Mouse (Mus musculus): ENCODE data around the gene Rps15.

Rps15 gene

DNA sequence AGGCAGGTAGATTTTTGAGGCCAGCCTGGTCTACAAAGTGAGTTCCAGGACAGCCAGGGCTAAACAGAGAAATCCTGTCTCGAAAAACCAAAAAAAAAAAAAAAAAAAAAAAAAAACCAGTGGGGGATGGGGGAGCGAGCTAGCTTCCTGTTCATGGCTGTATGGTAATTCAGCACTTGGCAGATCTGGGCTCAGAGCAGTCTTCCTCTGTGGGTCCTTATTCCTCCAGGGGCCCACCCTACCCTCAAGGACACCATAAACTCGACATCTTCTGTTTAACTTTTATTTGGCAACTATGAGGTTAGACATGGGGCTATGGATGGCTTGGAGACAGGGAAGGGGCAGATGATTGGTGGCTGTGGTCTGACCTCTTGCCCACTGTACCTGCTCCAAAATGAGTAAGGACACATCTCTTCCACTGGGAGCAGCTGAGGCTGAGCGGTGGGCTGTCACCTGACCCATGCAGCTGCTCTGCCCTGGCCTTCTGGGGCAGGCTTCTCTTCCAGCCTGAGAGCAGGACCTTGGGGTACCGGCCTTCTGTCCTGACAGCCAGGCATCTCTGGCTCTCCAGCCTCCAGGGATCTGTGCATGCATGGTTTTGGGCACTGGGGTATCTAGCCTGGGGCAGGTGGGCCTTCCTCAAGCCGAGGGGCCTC is 28.9 kb downstream of the Rps15 start:
- DNase-seq, result no peak

DNA sequence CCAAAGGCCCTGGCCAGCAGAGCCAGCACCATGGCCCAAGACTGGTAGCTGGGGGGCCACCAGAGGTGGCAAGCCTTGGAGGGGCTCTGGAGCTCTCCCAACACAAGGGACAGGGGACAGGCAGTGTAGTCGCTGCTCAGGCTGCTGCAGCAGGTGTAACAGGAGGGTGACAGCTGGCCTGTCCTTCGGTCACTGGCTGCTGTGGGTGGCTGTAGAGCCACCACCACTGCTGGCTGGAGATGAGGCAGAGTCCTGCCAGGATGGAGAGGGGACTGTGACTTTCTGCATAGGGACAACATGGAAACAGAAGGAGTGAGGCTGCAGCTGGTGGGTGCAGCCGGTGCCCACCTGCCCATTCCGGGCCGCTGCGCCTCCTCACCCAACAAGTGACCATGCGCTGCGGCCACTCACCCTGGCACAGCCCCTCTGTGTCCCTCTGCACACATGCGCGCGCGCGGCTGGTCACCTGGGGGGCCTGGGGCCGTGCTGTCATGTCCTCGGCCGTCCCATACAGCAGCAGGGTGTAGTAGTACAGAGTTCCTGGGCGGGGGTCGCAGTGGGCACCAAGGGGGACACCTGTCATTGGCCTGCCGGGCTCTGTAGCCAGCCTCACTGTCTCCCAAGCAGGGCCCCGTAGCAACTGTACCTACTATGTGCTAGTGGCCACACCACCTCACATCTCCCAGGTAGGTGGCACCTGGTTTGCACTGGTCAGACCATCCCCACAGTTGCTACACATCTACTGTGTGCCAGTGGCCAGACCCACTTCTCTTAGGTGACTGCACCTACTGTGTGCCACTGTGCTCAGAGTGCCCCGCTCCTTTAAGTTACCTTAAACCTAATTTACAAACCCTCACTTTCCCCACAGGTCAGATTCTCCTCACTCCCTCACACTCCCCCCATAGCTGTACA is 29.7 kb downstream of the Rps15 start:
- peak; percentile 70 for DNase-seq

DNA sequence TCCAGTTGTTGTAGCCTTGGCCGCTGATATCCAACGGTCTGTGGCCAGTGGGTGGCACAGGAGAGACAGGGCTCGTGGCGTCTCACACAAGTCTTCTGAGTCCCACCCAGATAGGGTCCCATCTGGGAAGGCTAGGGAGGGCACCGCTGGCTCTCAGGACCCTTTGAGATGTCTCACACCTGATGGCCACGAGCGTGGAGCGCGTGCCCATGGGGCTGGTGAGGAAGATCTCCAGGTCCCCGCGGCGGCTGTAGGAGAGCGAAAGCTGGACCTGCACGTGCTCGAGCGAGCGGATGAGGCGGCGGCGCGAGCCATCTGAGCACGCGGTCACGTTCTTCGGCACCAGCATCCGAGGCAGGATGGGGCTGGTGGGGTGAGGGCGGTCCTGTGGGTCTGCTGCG is 30.6 kb downstream of the Rps15 start:
- DNase-seq, result peak; percentile 66

DNA sequence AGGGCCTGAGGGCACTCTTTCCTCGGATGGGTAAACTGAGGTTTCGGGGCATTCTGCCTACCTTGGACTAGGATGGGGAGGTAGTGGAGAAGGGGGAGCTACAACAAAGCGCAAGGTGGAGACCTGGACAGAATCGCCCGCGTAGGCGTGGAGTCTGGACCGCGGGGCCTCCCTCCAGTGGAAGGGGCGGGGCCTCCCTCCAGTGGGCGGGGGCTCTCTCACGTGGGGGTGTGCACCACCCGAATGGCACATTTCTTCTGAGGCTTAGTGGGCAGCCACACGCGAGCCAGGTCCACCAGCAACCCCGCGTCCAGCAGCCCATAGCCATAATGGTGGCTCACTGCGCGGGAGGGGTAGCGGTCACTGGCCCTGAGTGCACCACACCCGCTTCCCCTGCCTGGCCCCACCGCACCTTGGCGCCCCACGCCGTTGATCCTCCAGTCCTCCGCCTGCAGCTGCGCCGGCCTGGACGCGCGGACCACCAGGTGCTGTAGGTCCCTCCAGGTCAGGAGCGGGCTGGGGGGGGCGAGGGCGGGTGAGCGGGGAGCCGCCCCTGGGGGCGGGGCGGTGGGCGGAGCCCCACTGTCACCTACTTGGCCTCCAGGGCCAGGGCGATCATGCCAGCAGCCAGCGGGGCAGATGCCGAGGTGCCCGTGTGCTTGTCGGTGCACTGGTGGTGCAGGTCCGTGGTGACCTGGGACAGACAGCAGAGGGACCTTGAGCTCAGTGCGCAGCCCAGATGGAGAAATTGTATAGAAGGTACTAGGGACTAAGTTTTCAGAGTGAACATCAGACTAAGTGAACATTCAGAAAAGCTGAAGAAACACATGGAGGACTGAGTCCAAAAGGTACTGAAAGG is 31.2 kb downstream of the Rps15 start:
- DNase-seq, result peak; percentile 84

DNA sequence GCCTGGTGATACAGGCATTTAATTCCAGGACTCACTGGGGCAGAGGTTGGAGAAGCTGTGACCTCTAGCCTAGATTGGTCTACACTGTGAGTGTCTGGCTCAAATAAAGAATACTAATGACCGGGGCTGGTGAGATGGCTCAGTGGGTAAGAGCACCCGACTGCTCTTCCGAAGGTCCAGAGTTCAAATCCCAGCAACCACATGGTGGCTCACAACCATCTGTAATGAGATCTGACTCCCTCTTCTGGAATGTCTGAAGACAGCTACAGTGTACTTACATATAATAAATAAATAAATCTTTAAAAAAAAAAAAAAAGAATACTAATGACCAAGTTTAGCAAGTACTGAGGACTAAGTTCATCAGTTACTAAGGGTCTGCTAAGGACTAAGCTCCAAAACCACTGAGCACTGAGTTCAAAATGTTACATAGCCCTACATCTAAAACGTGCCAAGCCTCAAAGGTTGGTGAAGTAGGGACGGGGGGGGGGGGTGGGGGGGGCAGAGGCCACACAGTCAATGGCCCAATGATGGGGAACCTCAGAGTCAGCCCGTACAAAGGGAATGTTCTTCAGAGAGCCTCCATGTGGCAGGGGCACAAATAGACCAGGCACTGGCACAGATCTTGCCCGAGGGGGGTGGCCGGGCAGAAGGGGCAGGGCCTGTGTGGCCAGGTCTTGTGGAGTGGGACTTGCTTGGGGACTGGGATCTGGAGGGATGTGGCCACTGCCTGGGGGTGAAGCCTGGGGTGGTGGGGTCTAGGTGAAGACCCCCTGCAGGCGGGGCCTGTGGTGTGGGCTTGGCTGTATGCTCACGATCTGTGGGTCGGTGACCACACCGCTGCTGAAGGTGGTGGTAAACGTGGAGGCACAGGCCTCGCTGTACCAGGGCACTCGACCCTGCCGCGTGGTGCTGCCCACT is 32.1 kb downstream of the Rps15 start:
- DNase-seq, result peak; percentile 75

DNA sequence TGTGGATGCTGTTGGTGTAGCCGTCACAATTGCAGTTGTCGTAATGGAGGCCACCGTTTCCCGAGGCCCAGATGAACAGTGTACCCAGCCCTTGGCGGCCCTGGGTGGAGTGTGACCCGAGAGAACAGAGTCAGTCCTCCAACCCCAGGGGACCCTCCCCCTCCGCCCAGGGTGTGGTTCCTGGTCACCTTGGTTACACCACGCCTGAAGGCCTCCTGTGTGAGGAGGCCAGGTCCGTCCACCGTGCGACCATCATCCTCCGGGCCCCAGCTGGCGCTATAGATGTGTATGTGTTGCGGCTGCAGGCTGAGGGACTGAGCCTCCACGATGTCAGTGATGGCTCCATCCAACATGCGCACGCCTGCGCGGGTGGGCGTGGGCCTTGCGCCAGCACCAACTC is 32.8 kb downstream of the Rps15 start:
- no peak for DNase-seq

DNA sequence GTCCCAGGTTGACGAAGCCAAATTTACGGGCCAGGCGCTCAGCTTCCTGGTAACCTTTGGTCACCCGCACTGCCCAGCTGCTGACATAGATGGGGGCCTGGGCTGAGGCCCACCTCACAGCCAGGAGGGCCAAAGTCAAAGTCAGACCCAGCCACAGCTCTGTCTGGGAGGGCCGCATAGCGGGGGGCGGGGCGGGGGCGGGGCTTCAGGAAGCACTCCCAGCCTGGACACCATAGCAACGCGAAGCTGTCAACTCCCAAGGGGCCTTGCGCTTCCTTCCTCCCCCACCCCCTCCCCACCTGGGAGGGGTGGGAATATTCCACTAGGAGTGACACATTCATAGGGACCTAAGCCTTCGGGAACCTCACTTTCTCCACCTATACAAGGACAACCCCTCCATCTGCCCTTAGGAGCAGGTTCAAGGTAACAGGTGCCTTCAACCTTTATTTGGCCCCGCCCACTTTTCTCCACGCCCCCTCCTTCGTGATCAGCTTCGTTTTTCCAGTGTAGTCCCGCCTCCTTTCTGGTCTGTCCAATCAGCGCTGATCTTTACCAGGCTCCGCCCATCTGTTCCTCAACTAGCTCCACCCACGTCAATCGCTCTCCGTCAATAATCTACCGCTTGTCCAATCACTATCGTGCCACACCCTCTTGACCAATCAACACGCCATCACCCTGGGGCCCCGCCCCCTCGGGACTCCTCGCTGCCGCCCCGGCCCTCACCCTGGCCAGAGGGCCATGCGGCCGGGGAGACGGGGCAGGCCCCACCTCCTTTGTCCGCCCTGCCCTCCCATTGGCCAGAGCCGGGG is 37.2 kb downstream of the Rps15 start, which contains the start of the genes Pcsk4 and Reep6:
TSS of gene Pcsk4 (minus strand) at position 226 of the 809 bp plus-strand sequence.
TSS of gene Reep6 (plus strand) at position 681 of the 809 bp plus-strand sequence.
- peak; percentile 100 for DNase-seq

DNA sequence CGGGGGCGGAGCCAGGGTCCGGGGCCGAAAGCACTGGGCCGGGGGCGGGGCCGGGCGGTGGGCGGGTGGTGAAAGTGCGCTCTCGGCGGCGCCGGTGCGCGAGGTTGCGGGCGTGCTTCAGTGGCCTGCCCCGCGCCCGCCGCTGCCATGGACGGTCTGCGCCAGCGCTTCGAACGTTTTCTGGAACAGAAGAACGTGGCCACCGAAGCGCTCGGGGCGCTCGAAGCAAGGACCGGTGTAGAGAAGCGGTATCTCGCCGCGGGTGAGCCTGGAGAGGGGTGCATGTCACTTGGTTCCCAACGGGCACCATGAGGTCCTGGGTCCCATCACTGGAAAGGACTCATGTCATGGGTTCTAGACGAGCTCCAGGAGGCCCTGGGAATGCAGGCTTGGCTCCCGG is 37.8 kb downstream of the Rps15 start:
- no peak for DNase-seq

DNA sequence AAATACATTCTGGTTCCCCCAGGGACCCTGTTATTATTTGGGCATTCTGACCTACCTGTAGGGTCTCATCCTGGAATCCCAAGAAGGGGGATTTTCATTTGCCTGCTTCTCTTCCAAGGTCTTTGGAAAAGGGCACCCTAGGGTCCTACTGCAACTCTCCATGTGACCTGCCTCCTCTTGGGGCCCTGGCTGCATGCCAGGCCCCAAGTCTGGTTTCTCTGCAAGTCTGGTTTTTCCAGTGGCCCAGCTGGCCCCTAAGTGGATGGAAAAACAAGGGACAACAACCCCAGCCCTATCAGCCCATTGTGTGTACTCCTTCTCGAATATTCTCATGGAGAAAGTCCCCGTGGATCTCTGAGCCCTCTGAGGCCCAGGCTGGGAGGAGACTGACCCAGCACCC is 38.6 kb downstream of the Rps15 start:
- peak; percentile 66 for DNase-seq

DNA sequence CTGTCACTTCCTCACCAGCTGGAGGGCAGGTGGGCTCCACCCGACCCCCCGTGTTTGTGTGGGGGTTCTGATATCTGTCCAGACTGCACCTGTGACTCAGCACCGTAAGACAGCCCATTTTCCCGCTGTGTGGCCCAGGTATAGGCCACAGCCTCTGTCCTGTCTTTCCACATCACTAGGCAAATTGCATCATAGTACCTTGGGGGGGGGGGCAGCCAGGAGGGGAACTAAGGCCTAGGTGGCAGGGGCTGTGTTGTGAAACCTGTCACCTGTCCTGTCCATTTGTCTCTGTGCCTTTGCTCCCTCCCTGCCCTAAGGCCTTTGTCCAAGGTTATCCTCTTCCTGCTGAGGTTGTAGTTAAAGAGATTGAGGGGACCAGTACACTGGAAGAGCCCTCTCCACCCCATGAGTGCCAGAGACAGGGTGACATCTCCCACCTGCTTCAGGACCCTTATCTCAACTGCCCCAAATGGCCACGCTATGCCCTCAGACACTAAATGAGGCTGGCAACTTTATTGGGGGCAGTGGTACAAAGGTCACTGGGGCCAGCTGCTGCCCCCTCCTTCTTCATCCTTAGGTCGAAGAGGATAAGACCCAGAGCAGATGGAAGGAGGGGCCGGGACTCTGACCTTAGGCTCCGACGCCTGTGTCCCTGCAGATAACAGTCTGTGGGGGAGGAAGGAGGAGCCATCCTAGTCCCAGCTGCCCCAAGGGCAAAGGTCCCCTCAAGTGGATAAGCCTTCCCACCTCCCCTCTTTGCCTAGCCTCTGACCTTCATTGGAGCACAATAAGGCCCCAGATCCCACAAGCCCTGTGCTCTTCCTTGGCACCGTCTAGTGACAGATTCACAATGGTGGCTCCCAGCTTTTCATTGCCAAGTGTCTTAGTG is 39.6 kb downstream of the Rps15 start:
- DNase-seq, result peak; percentile 82

DNA sequence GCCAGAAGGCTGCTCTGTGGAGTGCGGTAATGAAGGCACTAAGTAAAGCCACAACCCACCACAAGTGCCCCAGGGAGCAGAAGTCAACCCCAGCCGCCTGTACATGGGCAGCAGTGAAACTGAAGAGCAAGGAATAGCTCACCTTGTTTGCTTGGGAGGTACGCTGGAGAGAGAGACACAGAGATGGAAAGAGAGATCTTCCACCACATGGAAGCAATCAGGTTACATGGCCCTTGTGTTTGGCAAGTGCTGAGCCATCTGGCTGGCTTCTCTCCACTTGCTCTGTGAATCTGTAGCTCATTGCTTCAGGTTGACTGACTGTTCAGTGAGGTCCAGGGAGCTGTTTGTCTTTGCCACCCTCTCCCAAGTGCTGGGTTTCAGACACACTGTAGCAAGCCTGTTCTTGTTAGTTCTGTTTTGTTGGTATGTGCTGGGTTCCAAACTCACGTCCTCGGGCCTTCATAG is 40.3 kb downstream of the Rps15 start:
- peak; percentile 83 for DNase-seq

DNA sequence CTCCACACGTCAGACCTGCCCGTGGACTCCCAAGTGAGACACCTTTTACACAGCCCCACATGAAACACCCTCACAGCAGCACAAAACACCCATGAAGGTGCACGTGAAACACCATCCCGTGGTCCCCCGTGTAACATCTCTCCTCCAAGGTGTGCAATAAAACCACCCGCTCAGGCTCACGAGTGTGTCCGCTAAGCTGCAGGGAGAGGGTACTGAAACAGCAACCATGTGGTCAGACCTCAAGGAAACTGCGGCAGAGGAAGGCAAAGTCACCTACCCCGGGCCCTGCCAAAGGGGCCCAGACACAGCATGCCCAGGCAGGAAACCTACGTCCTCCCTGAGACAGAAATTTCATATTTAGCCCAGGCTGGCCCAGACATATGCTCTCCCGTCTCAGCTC is 44.0 kb downstream of the Rps15 start:
- DNase-seq, result no peak

DNA sequence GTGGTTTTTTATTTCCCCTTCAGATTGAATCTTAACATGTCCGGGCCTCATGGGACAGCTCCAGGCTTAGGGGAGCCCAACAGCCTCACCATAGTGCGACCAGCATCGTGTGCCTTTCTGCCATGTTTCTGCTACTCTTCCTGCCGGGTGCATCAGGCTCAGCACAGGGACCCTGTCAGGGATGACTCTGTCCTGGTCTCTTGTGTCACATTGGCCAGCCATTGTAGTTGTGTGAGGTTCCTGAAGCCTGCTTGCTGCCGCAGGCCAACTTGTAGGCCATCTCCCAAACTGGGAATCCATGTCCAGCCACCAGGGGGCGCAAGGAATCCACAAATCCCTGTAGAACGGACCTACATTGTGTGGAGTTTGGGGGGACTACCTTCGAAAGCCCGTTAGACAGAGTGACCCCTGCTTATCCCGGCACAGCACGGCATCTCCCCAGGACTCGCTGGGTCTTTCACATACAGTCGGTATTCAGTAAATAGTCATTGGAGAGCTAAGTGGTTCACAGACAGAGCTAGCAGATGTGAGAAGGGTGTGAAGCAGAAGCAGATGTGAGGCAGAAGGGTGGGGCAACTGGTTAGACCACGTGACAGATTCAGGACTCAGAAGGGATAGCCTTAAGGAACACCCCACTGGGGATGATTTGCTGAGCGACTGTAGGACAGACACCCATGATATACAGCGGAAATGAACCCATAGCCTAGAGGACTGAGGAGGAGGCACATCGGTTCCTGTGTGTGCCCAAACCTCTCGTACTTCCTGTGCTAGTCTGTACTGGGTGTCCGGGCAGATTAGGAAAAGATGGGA is 47.9 kb downstream of the Rps15 start:
- peak; percentile 81 for DNase-seq

DNA sequence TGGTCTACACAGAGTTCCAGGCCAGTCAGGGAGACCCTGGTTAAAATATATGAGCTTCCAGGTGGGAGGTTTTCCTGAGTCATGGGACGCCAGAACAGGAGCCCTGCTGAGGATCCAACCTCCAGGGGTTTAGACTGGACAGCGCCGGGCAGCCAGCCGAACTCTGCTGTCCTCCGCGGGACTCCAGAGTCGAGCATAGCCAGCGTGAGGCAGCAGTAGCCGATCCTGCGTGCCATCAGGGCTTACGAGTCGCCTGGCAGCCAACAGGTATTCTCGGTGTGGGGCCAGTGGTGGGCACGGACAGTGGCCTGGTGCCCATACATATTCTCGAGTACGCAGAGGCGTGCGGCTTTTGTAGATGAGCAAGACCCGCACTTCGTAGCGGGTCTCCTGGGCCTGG is 48.8 kb downstream of the Rps15 start:
- DNase-seq, result no peak

DNA sequence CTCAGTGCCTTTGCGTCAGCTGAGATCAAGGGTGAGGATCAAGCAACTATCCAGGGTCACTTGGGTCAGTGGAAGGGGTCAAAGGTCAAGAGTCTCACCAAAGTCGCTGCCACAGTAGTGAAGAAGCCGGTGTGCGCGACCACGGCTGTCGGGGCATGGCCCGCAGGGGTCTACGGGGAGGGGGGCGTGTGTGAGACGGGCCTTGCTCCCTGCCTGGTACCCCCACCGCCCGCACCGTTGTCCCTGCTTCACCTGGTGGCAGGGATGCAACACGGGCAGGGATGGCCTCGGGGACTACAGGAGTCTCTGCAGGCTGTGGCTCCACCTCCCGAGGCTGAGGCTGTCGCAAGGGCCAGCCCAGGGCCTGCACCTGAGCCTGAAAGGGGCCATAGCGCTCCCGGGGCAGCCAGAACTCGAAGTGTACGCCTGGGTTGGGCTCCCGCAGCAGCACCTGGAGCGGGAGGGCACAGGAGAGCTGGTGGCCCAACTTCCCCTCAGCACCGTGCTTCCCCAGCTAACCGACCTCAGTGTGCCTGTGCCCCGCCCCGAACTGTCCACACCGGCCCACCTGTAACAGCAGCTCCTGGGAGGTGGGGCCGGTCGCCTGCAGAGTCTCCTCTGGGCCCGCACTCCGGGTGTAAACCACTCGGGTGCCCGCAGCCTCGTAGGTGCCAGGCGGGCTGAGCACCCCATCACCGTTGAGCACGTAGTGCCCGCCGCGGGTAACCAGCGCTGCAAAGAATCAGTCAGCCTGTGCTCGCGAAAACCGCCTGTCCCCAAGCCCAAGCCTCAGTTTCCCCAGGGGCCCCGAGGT is 49.4 kb downstream of the Rps15 start:
- DNase-seq, result no peak

DNA sequence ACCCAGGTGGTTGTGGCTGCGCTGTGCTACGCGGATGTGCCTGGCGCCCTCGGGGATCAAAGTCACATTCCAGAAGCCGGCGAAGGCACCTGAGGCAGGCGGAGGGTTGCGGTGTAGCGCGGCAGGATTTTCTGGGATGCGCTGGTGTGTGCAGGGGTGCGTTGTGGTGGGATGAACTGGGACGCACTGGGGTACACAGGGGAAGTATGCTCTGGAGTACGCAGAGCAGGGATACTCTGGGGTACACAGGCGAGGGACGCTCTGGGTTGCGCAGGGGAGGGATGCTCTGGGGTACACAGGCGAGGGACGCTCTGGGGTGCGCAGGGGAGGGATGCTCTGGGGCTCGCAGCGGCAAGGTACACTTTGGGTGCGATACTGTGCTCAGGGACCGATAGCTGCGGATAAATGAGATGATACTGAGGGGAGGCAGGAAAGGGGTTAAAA is 50.1 kb downstream of the Rps15 start:
- no peak for DNase-seq

DNA sequence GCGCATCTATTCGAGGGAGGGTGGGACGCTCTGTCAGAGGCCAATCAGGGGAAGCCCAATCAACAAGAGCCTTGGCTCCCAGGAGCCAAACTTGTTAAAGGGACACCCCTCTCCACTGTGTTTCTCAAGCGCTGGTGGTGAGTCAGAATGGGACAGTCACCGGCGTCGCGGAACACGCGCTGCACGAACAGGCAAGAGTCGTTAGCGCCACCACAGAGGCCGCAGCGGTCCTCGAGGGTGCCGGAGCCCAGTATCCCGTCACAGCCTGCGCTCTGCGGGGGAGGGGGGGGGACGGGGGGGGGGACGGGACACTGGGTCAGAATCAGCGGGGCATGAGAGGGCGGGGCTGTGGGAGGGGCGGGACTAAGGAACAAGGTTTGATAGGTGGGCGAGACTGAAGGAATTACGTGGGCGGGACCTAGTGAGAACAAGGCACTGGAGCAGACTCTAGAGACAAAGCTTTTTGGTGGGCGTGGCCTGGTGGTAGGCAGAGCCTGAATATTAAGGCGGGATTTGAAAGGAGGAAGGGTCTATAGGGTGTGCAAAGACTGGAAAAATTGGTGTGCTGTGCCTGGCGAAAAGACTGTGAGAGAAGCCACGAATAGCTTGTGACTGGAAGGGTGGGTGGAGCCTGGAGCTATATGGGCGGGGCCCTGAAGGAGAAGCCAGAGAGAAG is 50.6 kb downstream of the Rps15 start:
- DNase-seq, result peak; percentile 53
